Comparison of ENCODE assay signal across 21 mouse cellular contexts in genomic region chr2:75926061-75926460, GRCm38 (mm10). TPM values are rescaled to one million over a fixed set of nuclear protein-coding genes. Genes with fewer than 3 reads are reported as not detected.
DNase-seq lines count a peak whose midpoint lies in the region; ATAC-seq and TF ChIP-seq lines count a peak whose summit lies in the region.
"Had no signal": no experiment of that assay in that cellular context is flagged by ENCODE, and none has a peak within 500 bp of the region (broad histone marks: within the 10 kb centered on the region; RNA-seq: fewer than 3 reads in every experiment).

No protein-coding gene starts in this region.

- no peaks in the 10 kb centered on the region for H3K27me3 ChIP-seq in intestine, postnatal 0 days (replicated peaks; ENCODE audit: control insufficient read depth, insufficient read depth, low read length)
- 0 out of 2 replicates have a peak, but pooled peaks cover 2% of the 10 kb centered on the region for H3K27me3 ChIP-seq in intestine, embryonic 16.5 days (replicated peaks; ENCODE audit: control insufficient read depth, insufficient read depth, low read length)
- H3K27me3 ChIP-seq in hindbrain, postnatal 0 days (ENCODE audit: insufficient read depth, low read length): no peaks in the 10 kb centered on the region
- H3K27me3 ChIP-seq: embryonic facial prominence, embryonic 12.5 days; forebrain, embryonic 15.5 days; heart, embryonic 13.5 days had no signal

- H3K4me2 ChIP-seq in intestine, postnatal 0 days (replicated peaks; ENCODE audit: low read depth): no peak overlapping the region
- no peak overlapping the region for H3K4me2 ChIP-seq in intestine, embryonic 16.5 days (ENCODE audit: low read depth, low read length)
- no peak overlapping the region for H3K4me2 ChIP-seq in hindbrain, postnatal 0 days (ENCODE audit: low read depth, low read length)
- H3K4me2 ChIP-seq: embryonic facial prominence, embryonic 12.5 days; forebrain, embryonic 15.5 days; heart, embryonic 13.5 days had no signal

- intact Hi-C loops in heart, postnatal 36 days (cut with DNase I): no loop called here

- H3K9me3 ChIP-seq in intestine, postnatal 0 days (ENCODE audit: control insufficient read depth): no peaks in the 10 kb centered on the region
- H3K9me3 ChIP-seq in intestine, embryonic 16.5 days (ENCODE audit: control insufficient read depth, low read length): no peaks in the 10 kb centered on the region
- no peaks in the 10 kb centered on the region for H3K9me3 ChIP-seq in hindbrain, postnatal 0 days (ENCODE audit: low read length)
- H3K9me3 ChIP-seq: embryonic facial prominence, embryonic 12.5 days; forebrain, embryonic 15.5 days; G1E; heart, embryonic 13.5 days had no signal

- H3K27ac ChIP-seq in intestine, postnatal 0 days (ENCODE audit: low read depth, low read length): no peak overlapping the region
- no peak overlapping the region for H3K27ac ChIP-seq in intestine, embryonic 16.5 days (ENCODE audit: low read length)
- H3K27ac ChIP-seq in hindbrain, postnatal 0 days: no peak overlapping the region
- H3K27ac ChIP-seq: embryonic facial prominence, embryonic 12.5 days; forebrain, embryonic 15.5 days; heart, embryonic 13.5 days had no signal

- peak; percentile 66 to 67 for DNase-seq in cerebellum, postnatal 10 days
- DNase-seq in cerebellum, adult 18-20 months: no peak
- DNase-seq in heart, adult 11 months: peak; percentile 13
- no peak for DNase-seq in heart, postnatal 36 days
- DNase-seq in hindbrain, postnatal 0 days (ENCODE audit: low spot score): peak; percentile 10
- DNase-seq: adrenal gland, adult 8-10 months; adrenal gland, postnatal 36 days; B cell, adult 2 months; cerebellum, adult 9-11 months; gastrocnemius, postnatal 14 days; heart, postnatal 4 days; kidney, adult 11 months; kidney, adult 9 months had no signal

- no peak for ATAC-seq in intestine, postnatal 0 days
- no peak for ATAC-seq in intestine, embryonic 16.5 days
- ATAC-seq in hindbrain, postnatal 0 days: no peak
- ATAC-seq: CD4-positive, CD25-positive, alpha-beta regulatory T cell, adult 4 months; forebrain, embryonic 15.5 days had no signal

- peaks cover 22% of the 10 kb centered on the region for H3K36me3 ChIP-seq in intestine, postnatal 0 days (ENCODE audit: control insufficient read depth, insufficient read depth)
- 0 out of 2 replicates have a peak, but pooled peaks cover 4% of the 10 kb centered on the region for H3K36me3 ChIP-seq in intestine, embryonic 16.5 days (ENCODE audit: control insufficient read depth, insufficient read depth, low read length)
- no peaks in the 10 kb centered on the region; the same call in 1 of the 2 replicates for H3K36me3 ChIP-seq in hindbrain, postnatal 0 days (ENCODE audit: insufficient read depth, low read length)
- H3K36me3 ChIP-seq: forebrain, embryonic 15.5 days had no signal

- WGBS in intestine, postnatal 0 days: 87% methylated on average over 5 of the region's 5 CpGs
- 80% methylated on average over 5 of the region's 5 CpGs for WGBS in intestine, embryonic 16.5 days
- 55% methylated on average over 5 of the region's 5 CpGs for WGBS in hindbrain, postnatal 0 days

- no peaks in the 10 kb centered on the region for H3K4me1 ChIP-seq in intestine, postnatal 0 days (replicated peaks; ENCODE audit: control insufficient read depth, insufficient read depth, low read length)
- no peaks in the 10 kb centered on the region for H3K4me1 ChIP-seq in intestine, embryonic 16.5 days (ENCODE audit: control insufficient read depth, insufficient read depth, low read length)
- H3K4me1 ChIP-seq in hindbrain, postnatal 0 days (ENCODE audit: insufficient read depth, low read length): no peaks in the 10 kb centered on the region
- H3K4me1 ChIP-seq: embryonic facial prominence, embryonic 12.5 days had no signal

- no peak overlapping the region for H3K4me3 ChIP-seq in intestine, postnatal 0 days (ENCODE audit: low read depth, low read length)
- H3K4me3 ChIP-seq in intestine, embryonic 16.5 days (ENCODE audit: low read length): no peak overlapping the region
- no peak overlapping the region for H3K4me3 ChIP-seq in hindbrain, postnatal 0 days (ENCODE audit: low read length)
- H3K4me3 ChIP-seq: embryonic facial prominence, embryonic 12.5 days; forebrain, embryonic 15.5 days; heart, embryonic 13.5 days had no signal

- TF ChIP-seq CTCF in intestine, postnatal 0 days (IDR thresholded peaks at IDR 0.05; ENCODE audit: low read depth): 0 out of 2 replicates have a peak, but pooled peaks have one; percentile 11
- TF ChIP-seq CTCF in hindbrain, postnatal 0 days (IDR thresholded peaks at IDR 0.05; ENCODE audit: low read depth): no peak

- H3K9ac ChIP-seq in intestine, postnatal 0 days (ENCODE audit: low read depth, low read length): no peak overlapping the region
- H3K9ac ChIP-seq in intestine, embryonic 16.5 days (ENCODE audit: low read depth, low read length): no peak overlapping the region
- no peak overlapping the region for H3K9ac ChIP-seq in hindbrain, postnatal 0 days (replicated peaks; ENCODE audit: low read length)
- H3K9ac ChIP-seq: embryonic facial prominence, embryonic 12.5 days; forebrain, embryonic 15.5 days; heart, embryonic 13.5 days had no signal

RNA-seq across cellular contexts. Expression of gene Ttc30b, which starts 12.3 kb away (rescaled TPM):
- 10 to 100 TPM; 16.2 to 20.1 TPM for total RNA-seq in heart, postnatal 36 days (2021)
- polyA plus RNA-seq in intestine, postnatal 0 days (2015; fragmentation: Nextera tagmentation; extraction: Ambion mirVana): 6.4 and 6.7 TPM in 2 replicates
- polyA plus RNA-seq in intestine, embryonic 16.5 days (2015; fragmentation: Nextera tagmentation; extraction: Ambion mirVana): 8.2 and 8.3 TPM in 2 replicates
- 30.9 and 33.9 TPM in 2 replicates for total RNA-seq in hindbrain, postnatal 0 days (2014; rRNA removed)
- polyA plus RNA-seq in hindbrain, postnatal 0 days (2015; fragmentation: Nextera tagmentation; extraction: Ambion mirVana): 16.3 and 19.2 TPM in 2 replicates

RNA-seq across cellular contexts. Expression of gene Ttc30a2, which starts 51.9 kb away (rescaled TPM):
- 1 to 10 TPM; 2.2 to 2.8 TPM for total RNA-seq in heart, postnatal 36 days (2021)
- 0.13 and 0.23 TPM in 2 replicates for polyA plus RNA-seq in intestine, postnatal 0 days (2015; fragmentation: Nextera tagmentation; extraction: Ambion mirVana)
- 0.15 and 0.22 TPM in 2 replicates for polyA plus RNA-seq in intestine, embryonic 16.5 days (2015; fragmentation: Nextera tagmentation; extraction: Ambion mirVana)
- total RNA-seq in hindbrain, postnatal 0 days (2014; rRNA removed): 0.86 and 1.9 TPM in 2 replicates
- 0.19 and 0.38 TPM in 2 replicates for polyA plus RNA-seq in hindbrain, postnatal 0 days (2015; fragmentation: Nextera tagmentation; extraction: Ambion mirVana)
- total RNA-seq: granulocyte monocyte progenitor cell, adult 5-6 weeks had no signal
- polyA plus RNA-seq: CD4-positive, CD25-positive, alpha-beta regulatory T cell, adult 4 months; G1E had no signal

RNA-seq across cellular contexts. Expression of gene Ttc30a1, which starts 55.7 kb away (rescaled TPM):
- 1 to 10 TPM; 2.9 to 3.9 TPM for total RNA-seq in heart, postnatal 36 days (2021)
- 2.4 and 2.6 TPM in 2 replicates for polyA plus RNA-seq in intestine, postnatal 0 days (2015; fragmentation: Nextera tagmentation; extraction: Ambion mirVana)
- polyA plus RNA-seq in intestine, embryonic 16.5 days (2015; fragmentation: Nextera tagmentation; extraction: Ambion mirVana): 5.1 and 5.2 TPM in 2 replicates
- total RNA-seq in hindbrain, postnatal 0 days (2014; rRNA removed): 8.9 and 11.4 TPM in 2 replicates
- polyA plus RNA-seq in hindbrain, postnatal 0 days (2015; fragmentation: Nextera tagmentation; extraction: Ambion mirVana): 4.6 and 4.8 TPM in 2 replicates
- total RNA-seq: G1E had no signal
- polyA plus RNA-seq: G1E had no signal

Comparison
In these comparisons a context has a peak if more than half of its experiments do, and no peak if none do; other contexts are left out.
1. DNase-seq: peak in cerebellum, postnatal 10 days (2 of 2), heart, adult 11 months (single experiment) and hindbrain, postnatal 0 days (single experiment); none in cerebellum, adult 18-20 months (0 of 2) and heart, postnatal 36 days (0 of 2).